Mouse (Mus musculus) stomach, postnatal 0 days (tissue): ENCODE data around the gene Asxl1.
A peak's percentile ranks its signal among the peaks of the same experiment; 100 is the strongest.

Experiments used
- CTCF ChIP-seq: IDR thresholded peaks from 2 replicates; pipeline ENCODE4 v1.5.1; 2016; ENCODE audit warnings: antibody characterized with exemption, low read depth, mild to moderate bottlenecking, moderate library complexity
- EP300 ChIP-seq: optimal IDR thresholded peaks from 2 replicates; pipeline ENCODE3; 2016; ENCODE audit warnings: antibody characterized with exemption

DNA sequence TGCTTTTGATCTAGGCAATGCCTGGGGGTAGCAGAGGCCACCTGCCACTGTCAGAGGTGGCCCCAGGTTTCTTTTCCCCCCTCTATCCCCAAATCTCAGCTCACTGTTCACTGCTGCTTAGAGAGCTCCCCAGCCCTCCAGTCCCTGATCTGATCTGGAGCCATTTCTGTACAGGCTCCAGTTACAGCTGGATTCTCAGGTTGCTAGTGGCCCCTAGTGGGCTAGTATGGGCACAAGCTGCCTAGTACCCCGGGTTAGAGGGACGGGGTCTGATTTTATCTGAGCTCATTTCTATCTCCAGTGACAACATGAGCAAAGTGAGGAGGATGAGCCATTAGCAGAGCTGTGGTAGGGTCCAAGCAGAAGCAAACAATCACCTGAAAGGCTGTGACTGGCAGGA lies 69.0 kb downstream of the Asxl1 start:
- peak; percentile 70 for TF ChIP-seq CTCF
- TF ChIP-seq EP300 = no peak
